Mouse (Mus musculus): Measurements from ENCODE around the gene Elof1. TPM values are rescaled to one million over a fixed set of nuclear protein-coding genes. Genes with fewer than 3 reads are reported as not detected.

The Elof1 gene
- polyA plus RNA-seq, 1 experiment from 2014 or later = 196 TPM

Small RNAs within 50 kb of the gene (microRNA-seq; reads per million reads assigned to microRNA genes)
- not detected for gene Mir7084

Other genes with a start within 250 kb of the Elof1 start
- 15.3 and 20.2 TPM in 2 replicates for gene Rab3d, start 199.0 kb downstream of the Elof1 start, polyA plus RNA-seq (2015; fragmentation: Nextera tagmentation; extraction: Ambion mirVana)
- gene Ccdc159, start 189.7 kb downstream of the Elof1 start, polyA plus RNA-seq (2015; fragmentation: Nextera tagmentation; extraction: Ambion mirVana) = 3.2 and 4.6 TPM in 2 replicates
- 51.9 and 52.6 TPM in 2 replicates for gene Tmem205, start 189.6 kb downstream of the Elof1 start, polyA plus RNA-seq (2015; fragmentation: Nextera tagmentation; extraction: Ambion mirVana)
- 7.8 and 8.0 TPM in 2 replicates for gene Plppr2, start 180.1 kb downstream of the Elof1 start, polyA plus RNA-seq (2015; fragmentation: Nextera tagmentation; extraction: Ambion mirVana)
- gene Swsap1, start 161.4 kb downstream of the Elof1 start, polyA plus RNA-seq (2015; fragmentation: Nextera tagmentation; extraction: Ambion mirVana) = 6.5 and 6.7 TPM in 2 replicates
- 6.8 and 7.3 TPM in 2 replicates for gene Epor, start 153.7 kb downstream of the Elof1 start, polyA plus RNA-seq (2015; fragmentation: Nextera tagmentation; extraction: Ambion mirVana)
- 4.9 and 7.2 TPM in 2 replicates for gene Rgl3, start 127.7 kb downstream of the Elof1 start, polyA plus RNA-seq (2015; fragmentation: Nextera tagmentation; extraction: Ambion mirVana)
- 3.9 and 4.4 TPM in 2 replicates for gene Ccdc151, start 114.5 kb downstream of the Elof1 start, polyA plus RNA-seq (2015; fragmentation: Nextera tagmentation; extraction: Ambion mirVana)
- 127 and 137 TPM in 2 replicates for gene Prkcsh, start 114.4 kb downstream of the Elof1 start, polyA plus RNA-seq (2015; fragmentation: Nextera tagmentation; extraction: Ambion mirVana)
- 0.25 and 0.51 TPM in 2 replicates for gene Elavl3, start 65.1 kb downstream of the Elof1 start, polyA plus RNA-seq (2015; fragmentation: Nextera tagmentation; extraction: Ambion mirVana)
- gene Gm49318, start 45.9 kb downstream of the Elof1 start, polyA plus RNA-seq (2015; fragmentation: Nextera tagmentation; extraction: Ambion mirVana) = not detected in 2 replicates
- 13.4 and 15.3 TPM in 2 replicates for gene Zfp653, start 45.8 kb downstream of the Elof1 start, polyA plus RNA-seq (2015; fragmentation: Nextera tagmentation; extraction: Ambion mirVana)
- 33.2 and 33.9 TPM in 2 replicates for gene Ecsit, start 31.7 kb downstream of the Elof1 start, polyA plus RNA-seq (2015; fragmentation: Nextera tagmentation; extraction: Ambion mirVana)
- 60.9 and 71.5 TPM in 2 replicates for gene Cnn1, start 18.0 kb downstream of the Elof1 start, polyA plus RNA-seq (2015; fragmentation: Nextera tagmentation; extraction: Ambion mirVana)
- gene Acp5, start 18.5 kb upstream of the Elof1 start, polyA plus RNA-seq (2015; fragmentation: Nextera tagmentation; extraction: Ambion mirVana) = 6.2 and 6.4 TPM in 2 replicates
- gene Pigyl, start 39.7 kb upstream of the Elof1 start, polyA plus RNA-seq (2015; fragmentation: Nextera tagmentation; extraction: Ambion mirVana) = 77.3 and 84.7 TPM in 2 replicates
- gene Zfp872, start 70.9 kb upstream of the Elof1 start, polyA plus RNA-seq (2015; fragmentation: Nextera tagmentation; extraction: Ambion mirVana) = 0.52 and 0.64 TPM in 2 replicates
- gene Zfp809, start 108.5 kb upstream of the Elof1 start, polyA plus RNA-seq (2015; fragmentation: Nextera tagmentation; extraction: Ambion mirVana) = 20.1 and 24.7 TPM in 2 replicates
- gene Zfp599, start 142.7 kb upstream of the Elof1 start, polyA plus RNA-seq (2015; fragmentation: Nextera tagmentation; extraction: Ambion mirVana) = 5.3 and 5.5 TPM in 2 replicates
- 22.0 and 22.3 TPM in 2 replicates for gene Zfp810, start 190.5 kb upstream of the Elof1 start, polyA plus RNA-seq (2015; fragmentation: Nextera tagmentation; extraction: Ambion mirVana)

Measured in lung, embryonic 15.5 days (tissue).